Mouse (Mus musculus): ENCODE measurements around the gene Pkdrej.

GRCm38 (mm10) chr15:85788051-85788450 lies 33.5 kb downstream of the Pkdrej start:
- TF ChIP-seq POLR2A (IDR thresholded peaks at IDR 0.05; ENCODE audit: insufficient read depth, low read length) = no peak
- no peak for TF ChIP-seq CTCF (IDR thresholded peaks at IDR 0.05; ENCODE audit: low read depth, low read length)
- TF ChIP-seq EP300 (IDR thresholded peaks at IDR 0.05; ENCODE audit: insufficient read depth, low read depth, low read length) = no peak

Measured in ES-Bruce4 (cell line).